Mouse (Mus musculus) lung, adult 2 months (tissue): ENCODE measurements around the gene Sdk1.

Experiments
- CTCF ChIP-seq: fragments of 200-500 bp; IDR thresholded peaks from 2 replicates; pipeline ENCODE4 v1.5.1; 2011; ENCODE audit warnings: mild to moderate bottlenecking, low read length, control low read depth; ENCODE audit not compliant: insufficient read depth
- POLR2A ChIP-seq: fragments of 200-500 bp; IDR thresholded peaks from 2 replicates; pipeline ENCODE4 v1.6.1; 2011; ENCODE audit warnings: low read depth, mild to moderate bottlenecking, control low read depth, low read length, borderline replicate concordance; ENCODE audit errors: extremely low read depth

- no peak for TF ChIP-seq CTCF
- TF ChIP-seq POLR2A, result no peak
These were observed 675.7 kb downstream of the Sdk1 start for GRCm38 (mm10) chr5:141916954-141917353.
